Mouse (Mus musculus): Measurements from ENCODE around the gene Nppa.
A peak's percentile ranks its signal among the peaks of the same experiment; 100 is the strongest.

DNA sequence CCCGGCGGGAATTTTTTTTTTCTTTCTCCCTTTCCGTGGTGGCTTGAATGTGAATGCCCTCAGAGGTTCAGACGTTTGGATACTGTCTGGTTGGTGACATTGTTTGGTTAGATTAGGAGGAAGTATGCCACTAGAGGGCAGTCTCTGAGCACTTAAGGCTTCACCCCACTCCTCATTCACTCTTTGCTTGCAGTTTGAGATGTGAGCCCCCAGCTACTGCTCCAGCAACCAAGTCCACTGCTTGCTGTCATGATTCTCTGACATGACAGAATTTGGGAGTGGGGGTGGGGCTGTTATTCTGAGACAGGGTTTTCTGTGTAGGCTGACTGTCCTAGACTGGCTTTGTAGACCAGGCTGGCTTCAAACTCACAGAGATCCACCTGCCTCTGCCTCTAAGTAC lies 46.9 kb upstream of the Nppa start:
- TF ChIP-seq CTCF (IDR thresholded peaks at IDR 0.05 in 2 of 3, conservative IDR thresholded peaks at IDR 0.05 in 1 of 3; ENCODE audit: control insufficient read depth in 1 of 3, insufficient read depth in 1 of 3, low read depth in 2 of 3, low read length in 3 of 3, poor library complexity in 1 of 3, severe bottlenecking in 1 of 3), result peak; percentile 61 to 79 (median 71)
- TF ChIP-seq CHD2 (IDR thresholded peaks at IDR 0.05; ENCODE audit: low read length), result no peak
- no peak for TF ChIP-seq POLR2AphosphoS2 (IDR thresholded peaks at IDR 0.05; ENCODE audit: low read length)
- TF ChIP-seq EP300 (IDR thresholded peaks at IDR 0.05; ENCODE audit: low read depth in 1 of 2, low read length in 2 of 2), result no peak
- TF ChIP-seq TBP (IDR thresholded peaks at IDR 0.05; ENCODE audit: low read depth, low read length), result no peak
- no peak for TF ChIP-seq ZMIZ1 (IDR thresholded peaks at IDR 0.05; ENCODE audit: low read depth, low read length)
- peak; percentile 44 for TF ChIP-seq ZC3H11A (IDR thresholded peaks at IDR 0.05; ENCODE audit: low read depth, low read length)
